Mouse (Mus musculus) frontal cortex, adult 2 months (tissue): ENCODE results near the gene Gnl3. TPM values are rescaled to one million over a fixed set of nuclear protein-coding genes. Genes with fewer than 3 reads are reported as not detected.

Source experiments
- polyA plus RNA-seq: library from polyadenylated mRNA; depleted of rRNA; stranded (reverse); fragments of >200 nt; gene quantifications from 2 replicates; pipeline ENCODE4 v1.2.3, GENCODE M21; 2012; rRNA removed

Gnl3 gene
- polyA plus RNA-seq, 1 experiment: 61.6 TPM

Other genes starting within 250 kb of the Gnl3 start
- gene Tmem110, start 193.6 kb downstream of the Gnl3 start, polyA plus RNA-seq: 32.6 and 33.3 TPM in 2 replicates
- gene Mustn1, start 140.0 kb downstream of the Gnl3 start, polyA plus RNA-seq: 2.3 and 3.3 TPM in 2 replicates
- gene Itih4, start 132.7 kb downstream of the Gnl3 start, polyA plus RNA-seq: 0.08 and 0.13 TPM in 2 replicates
- gene Itih3, start 95.4 kb downstream of the Gnl3 start, polyA plus RNA-seq: 26.1 and 28.7 TPM in 2 replicates
- not detected in 2 replicates for gene Itih1, start 75.9 kb downstream of the Gnl3 start, polyA plus RNA-seq
- gene Nek4, start 67.8 kb downstream of the Gnl3 start, polyA plus RNA-seq: 13.4 and 14.3 TPM in 2 replicates
- gene Glt8d1, start 17.8 kb downstream of the Gnl3 start, polyA plus RNA-seq: 118 and 124 TPM in 2 replicates
- gene Spcs1, start 17.5 kb downstream of the Gnl3 start, polyA plus RNA-seq: 226 and 247 TPM in 2 replicates
- gene Pbrm1, start within 50 bp of the Gnl3 start, polyA plus RNA-seq: 18.5 and 20.4 TPM in 2 replicates
- gene Smim4, start 109.8 kb upstream of the Gnl3 start, polyA plus RNA-seq: 25.7 and 29.9 TPM in 2 replicates
- 20.2 and 21.4 TPM in 2 replicates for gene Nt5dc2, start 111.9 kb upstream of the Gnl3 start, polyA plus RNA-seq
- gene Stab1, start 149.5 kb upstream of the Gnl3 start, polyA plus RNA-seq: 15.5 and 19.1 TPM in 2 replicates
- gene Tnnc1, start 189.2 kb upstream of the Gnl3 start, polyA plus RNA-seq: 51.3 and 55.5 TPM in 2 replicates
- 343 and 370 TPM in 2 replicates for gene Nisch, start 197.8 kb upstream of the Gnl3 start, polyA plus RNA-seq
- 3.5 and 3.9 TPM in 2 replicates for gene Sema3g, start 198.7 kb upstream of the Gnl3 start, polyA plus RNA-seq
- gene Phf7, start 232.2 kb upstream of the Gnl3 start, polyA plus RNA-seq: 4.5 and 5.9 TPM in 2 replicates
- gene Bap1, start 232.3 kb upstream of the Gnl3 start, polyA plus RNA-seq: 131 and 145 TPM in 2 replicates